Mouse (Mus musculus) v-Abl transformed pro-B cells (cell line): ENCODE data around the gene Rapgef2.

Source experiments
- in situ Hi-C, 2 experiments: fragments of 400-800 bp; cut with MboI; formaldehyde crosslinking; loops; one replicate each; pipeline ENCODE4 v1.15.1; 2025; ENCODE audit not compliant: unreplicated experiment in 2 of 2

The Rapgef2 gene

DNA sequence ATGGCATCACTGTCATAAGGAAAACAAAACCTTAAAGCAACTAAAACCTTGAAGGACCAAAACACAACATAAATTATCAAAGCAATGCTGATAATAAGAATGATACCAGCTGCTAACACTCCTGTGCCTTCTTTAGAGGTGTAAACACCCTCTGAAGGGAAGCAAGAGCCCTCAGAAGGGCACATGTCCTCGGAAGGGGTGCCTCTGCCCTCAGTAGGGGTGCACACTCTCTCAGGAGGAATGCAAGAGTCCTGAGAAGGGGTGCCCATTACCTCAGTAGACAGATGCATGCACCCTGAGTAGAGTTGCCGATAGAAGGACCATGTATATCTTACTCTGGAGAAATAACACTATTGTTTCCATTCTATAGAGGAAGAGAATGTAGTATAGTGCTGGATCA lies 79.1 kb downstream of the Rapgef2 start:
- in situ Hi-C loops = no loop called here

DNA sequence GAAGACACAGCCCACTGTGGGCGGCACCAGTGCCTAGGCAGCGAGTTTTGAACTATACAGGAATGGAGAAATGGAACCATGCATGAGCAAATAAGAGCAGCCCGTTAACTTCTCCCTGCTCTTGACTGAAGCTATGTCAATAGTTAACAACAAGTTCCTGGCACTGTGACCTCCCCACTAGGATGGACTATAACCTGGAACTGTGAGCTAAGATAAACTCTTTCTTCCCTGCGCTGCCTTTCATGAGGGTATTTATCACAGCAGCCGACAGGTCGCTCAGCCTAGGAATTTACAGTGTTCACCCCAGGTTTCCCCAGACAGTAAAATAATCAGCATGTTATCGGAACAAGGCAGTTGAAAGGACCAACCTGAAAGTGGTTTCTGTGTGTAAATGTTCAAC lies 79.8 kb downstream of the Rapgef2 start:
- in situ Hi-C loops = no loop called here

DNA sequence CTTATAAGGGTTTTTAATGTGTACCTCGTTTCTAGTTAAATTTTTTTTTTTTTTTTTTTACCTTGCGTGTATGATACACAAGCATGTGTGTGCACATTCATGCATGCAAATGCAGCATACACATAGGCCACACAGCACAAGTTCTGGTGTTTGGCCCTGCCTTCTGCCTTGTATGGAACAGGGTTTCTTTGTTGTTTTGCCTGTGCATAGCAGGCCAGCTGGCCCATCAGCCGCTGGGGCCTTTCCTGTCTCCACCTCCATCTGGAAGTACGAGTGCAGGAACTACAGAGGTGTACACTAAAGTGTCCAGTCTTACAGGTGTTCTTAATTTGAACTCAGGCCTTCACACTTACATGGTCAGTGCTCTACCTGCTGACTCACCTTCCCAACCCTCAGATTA lies 80.3 kb downstream of the Rapgef2 start:
- in situ Hi-C loops = no loop called here

DNA sequence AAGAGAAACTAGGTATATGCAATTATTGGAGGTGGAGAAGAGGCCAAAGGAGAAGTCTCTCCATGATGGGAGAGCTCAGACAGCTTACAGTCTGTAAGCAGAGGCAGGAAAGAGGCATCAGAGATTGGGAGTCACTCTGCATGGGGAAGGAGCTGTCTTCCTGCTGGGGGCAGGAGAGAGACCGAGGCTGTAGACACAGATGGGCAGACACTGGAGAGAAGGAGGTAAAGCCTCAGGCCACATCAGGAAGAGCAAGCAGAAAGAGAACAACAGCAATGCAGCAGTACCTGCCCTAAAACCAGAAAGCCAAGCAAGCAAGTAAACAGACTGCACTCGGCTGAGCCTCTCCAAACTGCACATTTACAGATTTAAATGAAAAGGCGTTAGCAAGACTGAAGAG lies 81.2 kb downstream of the Rapgef2 start:
- in situ Hi-C loops = no loop called here

DNA sequence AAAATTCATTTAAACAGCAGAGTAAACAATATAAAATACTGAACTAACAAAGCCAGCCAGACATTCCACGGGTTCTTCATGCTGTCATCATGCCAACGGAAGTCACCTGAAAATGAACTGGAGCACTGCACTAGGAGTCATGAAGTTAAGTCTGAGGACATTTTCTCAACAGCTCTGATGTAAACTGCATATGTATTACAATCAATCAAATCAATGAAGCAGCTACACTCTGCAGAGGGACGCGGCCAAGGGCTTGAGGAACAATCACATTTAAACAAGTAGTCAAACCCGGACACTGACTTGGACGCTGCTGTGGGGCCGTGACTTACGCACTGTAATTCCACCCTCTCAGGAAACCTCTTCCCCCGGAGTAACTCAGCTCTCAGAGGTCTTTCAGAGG lies 82.1 kb downstream of the Rapgef2 start:
- in situ Hi-C loops = loop anchor here (5.0 kb wide), 1 partner anchor 608 kb away; no protein-coding TSS in a partner anchor

DNA sequence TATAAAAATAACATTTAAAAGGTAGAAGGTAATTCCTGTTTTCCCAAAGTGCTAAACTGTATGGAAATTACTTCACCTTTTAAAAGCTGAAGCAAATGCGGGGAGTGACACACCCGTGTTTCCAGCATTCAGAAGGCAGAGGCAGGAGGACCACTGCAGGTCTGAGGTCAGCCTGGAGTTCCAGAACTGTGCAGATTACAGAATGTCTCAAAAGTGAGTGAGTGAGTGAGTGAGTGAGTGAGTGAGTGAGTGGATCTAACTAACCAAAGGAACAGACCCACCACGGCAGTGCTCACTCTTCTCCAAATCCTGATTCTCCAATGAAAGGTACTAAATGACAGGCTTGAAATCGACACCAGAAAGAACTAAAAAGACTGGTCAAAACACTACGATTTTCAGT lies 82.5 kb downstream of the Rapgef2 start:
- in situ Hi-C loops = loop anchor here (5.0 kb wide), 1 partner anchor 608 kb away; no protein-coding TSS in a partner anchor

DNA sequence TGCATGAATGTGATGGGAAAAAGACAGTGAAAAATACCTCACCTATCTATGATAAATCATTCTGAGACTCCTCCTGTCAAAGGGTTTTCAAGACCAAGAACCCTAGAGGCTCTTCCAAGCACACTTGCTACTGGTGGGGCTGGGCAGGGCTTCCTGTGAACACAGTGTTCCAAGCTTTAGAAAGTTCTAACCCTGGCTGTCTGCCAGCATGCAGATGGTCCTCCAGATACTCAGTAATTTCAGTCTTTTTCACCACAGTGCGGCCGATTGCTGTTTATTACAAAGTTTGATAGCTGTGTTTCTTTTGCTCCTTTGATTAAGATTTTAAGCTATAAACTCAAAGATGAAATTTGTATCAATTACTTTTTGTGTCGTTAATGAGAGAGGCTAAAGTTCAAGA lies 83.1 kb downstream of the Rapgef2 start:
- in situ Hi-C loops = loop anchor here (5.0 kb wide), 1 partner anchor 609 kb away; no protein-coding TSS in a partner anchor

DNA sequence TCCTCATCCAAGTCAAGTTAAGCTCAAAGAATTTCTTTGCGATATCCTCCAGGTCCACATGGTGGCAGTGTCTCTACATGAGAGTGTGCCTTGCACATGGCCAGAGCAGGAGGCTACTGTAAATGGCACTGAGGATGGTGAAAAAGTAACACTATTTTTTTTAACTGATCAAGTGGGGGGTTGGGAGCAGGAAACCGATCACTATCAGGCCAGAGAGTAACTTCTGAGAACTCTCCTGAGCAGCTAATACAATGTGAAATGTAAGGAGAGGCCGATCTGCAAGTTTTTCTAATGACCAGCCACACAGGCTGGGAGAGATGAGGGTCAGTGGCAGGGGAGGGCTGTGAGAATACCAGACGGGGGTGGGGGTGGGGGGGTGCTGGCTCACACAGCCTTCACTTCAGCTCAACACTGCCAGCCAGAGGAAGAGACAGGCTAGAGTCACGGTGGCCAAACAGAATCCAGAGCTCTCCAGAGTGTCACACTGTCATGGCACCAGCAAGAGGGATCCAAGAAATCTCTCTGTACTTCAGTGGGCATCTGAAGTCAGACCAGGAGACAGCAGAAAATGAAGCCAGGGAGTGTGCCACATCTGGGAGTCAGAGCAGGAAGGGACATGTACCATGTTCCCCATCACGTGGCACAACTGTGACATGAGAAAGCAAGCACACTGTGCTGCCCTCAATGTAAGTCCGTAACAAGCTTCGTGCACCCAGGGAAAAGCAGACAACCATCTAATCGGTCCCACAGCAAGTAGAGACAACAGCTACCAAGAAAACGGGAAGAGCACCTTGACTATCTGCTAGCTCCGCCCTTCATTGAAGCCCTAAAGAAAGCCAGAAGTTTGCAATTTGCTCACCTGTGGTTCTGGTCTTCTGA lies 83.8 kb downstream of the Rapgef2 start:
- in situ Hi-C loops = loop anchor here (5.0 kb wide), 1 partner anchor 610 kb away; no protein-coding TSS in a partner anchor

DNA sequence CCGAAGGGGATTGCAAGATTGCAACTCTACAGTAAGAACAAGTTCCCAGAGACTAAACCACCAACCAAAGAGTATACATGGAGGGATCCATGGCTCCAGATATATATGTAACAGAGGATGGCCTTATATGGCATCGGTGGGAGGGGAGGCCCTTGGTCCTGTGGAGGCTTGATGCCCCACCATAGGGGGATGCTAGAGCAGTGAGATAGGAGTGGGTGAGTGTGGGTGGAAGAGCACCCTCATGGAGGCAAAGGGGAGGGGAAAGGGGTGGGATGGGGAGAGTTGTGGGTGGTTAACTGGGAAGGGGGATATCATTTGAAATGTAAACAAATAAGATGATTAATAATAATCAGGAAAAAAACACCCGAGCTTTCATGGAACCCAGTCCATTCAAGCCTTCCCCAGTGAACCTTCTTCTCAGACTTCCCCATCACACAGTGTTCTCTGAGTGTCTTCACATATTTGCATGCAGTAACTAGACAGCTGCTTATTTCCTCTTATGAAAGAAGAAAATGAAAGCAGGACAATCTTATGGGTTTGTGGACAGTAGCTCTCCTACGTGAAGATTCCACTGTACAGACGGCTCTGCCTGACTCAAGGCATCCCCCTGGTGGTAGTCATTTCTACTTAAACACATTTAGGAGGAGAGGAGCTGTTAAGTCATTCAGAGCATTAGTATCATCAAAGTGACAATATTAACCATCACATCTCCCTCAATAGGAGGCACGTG lies 89.4 kb downstream of the Rapgef2 start:
- in situ Hi-C loops = loop anchor here (5.0 kb wide), 2 partner anchors 85 to 240 kb away; no protein-coding TSS in a partner anchor

DNA sequence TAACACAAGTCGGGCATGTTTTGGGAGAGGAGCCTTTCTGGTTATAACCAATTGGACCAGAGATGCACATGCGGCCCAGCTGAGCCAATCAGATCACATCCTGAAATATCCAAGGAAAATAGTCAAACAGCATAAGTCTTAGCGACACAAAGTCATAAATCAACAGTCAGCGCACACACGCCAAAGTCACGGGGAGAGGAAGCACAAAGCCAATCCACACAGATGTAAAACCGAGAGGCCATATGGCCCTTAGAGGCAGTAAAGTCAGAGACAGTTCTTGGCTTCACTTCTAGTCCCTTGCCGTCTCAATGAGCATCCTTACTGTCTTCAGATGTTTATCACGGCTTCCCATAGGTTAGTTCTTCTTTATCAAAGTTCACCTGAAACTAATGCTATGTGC lies 91.0 kb downstream of the Rapgef2 start:
- in situ Hi-C loops = loop anchor here (5.0 kb wide), 2 partner anchors 83 to 238 kb away; no protein-coding TSS in a partner anchor

DNA sequence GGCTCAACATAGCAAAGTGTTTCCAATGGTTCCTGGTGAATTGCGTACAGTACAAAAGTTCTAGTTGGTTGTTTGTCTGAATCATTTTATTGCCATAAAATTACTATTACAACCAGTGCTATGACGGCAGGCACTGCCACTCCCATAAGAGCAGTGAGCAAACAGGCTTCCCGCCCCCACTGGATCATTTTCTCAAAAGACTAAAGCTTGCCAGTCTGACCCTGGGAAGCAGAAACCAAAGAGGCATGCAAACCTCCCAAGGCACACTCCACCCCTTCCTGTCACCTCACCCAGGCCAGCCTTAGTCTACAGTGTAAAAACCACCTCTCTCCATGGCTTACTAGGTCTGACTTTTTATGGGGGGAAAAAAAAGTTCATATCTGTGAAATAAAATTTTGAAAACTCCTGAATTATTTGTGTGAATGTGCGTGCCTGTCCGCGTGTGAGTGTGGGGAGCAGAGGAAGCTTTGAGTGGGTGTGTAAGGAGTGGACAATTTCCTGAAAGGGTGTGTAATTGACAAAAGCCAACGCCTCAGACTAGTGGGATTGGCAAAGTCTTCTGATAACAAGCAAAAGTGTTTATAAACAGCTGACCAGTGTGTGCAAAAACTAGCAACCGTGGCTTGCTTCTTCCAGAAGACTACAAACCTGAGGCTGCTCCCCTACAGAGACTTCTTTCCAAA lies 92.1 kb downstream of the Rapgef2 start:
- in situ Hi-C loops = no loop called here

DNA sequence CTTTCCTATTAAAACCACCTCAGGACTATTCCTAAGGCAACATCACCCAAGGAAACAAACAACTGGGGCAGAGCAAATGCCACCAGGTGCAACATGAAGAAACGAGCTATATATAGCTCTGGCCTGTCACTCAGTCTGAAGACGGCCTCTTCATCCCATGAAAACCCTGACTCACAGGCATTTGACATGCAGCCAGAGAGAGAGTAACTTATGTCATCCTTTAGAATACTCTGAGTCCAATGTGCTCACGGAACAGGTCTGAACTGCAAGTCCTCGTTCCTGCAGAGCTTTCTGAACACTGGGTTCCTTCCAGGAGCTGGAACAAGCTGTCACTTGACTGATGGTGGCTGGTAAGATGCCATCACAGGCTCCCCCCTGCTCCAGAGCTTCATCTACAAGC lies 93.3 kb downstream of the Rapgef2 start:
- in situ Hi-C loops = no loop called here

DNA sequence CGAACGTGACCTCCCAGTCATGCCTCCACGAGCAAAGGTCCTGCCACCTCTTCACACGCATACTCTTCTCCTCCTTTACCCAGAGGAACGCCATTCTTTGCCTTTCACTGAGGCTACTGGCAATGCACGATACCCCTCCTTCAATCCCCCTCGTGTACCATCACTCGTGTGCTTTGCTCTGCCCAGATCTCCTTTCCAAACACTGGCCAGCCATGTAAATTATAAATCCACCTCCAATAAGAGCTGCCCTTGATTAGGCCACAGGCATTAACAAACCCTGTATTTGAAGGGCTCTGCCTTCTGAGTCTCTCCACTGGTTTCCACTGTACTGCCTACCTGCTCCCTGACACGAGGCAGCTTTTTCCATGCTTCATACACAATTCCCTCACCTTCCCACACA lies 94.3 kb downstream of the Rapgef2 start:
- in situ Hi-C loops = no loop called here

DNA sequence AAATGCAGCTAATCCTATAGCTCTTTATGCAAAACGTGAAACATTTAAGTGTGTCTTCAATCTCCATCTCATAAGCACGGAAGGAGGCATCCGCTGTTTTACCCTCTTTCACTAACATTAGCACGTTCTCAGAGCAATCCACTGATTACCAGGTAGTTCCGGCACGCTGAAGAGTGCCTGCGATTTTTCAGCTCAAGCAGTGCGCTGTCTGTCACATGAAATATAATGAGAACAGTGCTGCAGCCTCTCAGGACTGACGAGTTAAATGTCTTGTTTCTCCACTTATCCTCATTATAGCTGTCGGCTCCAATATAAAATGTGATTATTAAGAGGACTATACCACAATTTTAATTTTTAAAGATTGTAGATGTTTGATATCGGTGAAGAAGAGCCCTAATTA lies 94.8 kb downstream of the Rapgef2 start:
- in situ Hi-C loops = no loop called here

DNA sequence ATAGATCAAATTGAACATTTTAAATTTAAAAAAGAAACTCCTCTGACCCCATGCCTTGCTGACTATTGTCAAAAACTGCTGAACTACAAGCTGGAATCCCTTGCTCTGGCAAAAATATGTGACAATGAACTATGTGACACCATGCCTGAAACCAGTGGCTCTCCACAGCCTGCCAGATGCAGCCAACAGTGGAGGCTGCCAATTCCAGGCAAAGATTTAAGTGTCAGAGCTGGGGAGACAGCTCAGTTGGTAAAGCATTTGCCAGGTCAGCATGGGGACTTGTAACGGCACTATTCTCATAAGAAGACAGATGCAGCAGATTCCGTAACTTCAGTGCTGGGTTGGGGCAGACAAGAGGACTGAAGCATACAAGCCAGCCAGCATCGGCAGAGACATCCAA lies 95.9 kb downstream of the Rapgef2 start:
- in situ Hi-C loops = no loop called here

DNA sequence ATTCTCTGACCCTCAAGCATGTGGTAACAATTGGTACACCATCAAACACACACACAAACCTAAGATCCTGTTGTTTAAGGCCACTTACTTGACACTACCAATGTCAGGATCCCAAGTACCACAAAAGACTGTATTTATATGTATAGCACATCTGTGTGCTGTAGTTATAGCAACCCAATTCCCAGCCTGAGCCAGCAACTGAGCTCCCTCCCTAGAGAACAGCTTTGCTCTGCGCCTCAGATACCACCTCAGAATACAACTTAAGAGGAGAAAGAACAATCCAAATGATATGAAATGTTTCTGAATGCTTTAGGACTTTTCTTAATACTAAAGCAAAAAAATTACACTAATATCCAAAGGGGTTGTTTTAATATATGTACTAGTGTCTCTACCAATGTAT lies 98.4 kb downstream of the Rapgef2 start:
- in situ Hi-C loops = no loop called here

DNA sequence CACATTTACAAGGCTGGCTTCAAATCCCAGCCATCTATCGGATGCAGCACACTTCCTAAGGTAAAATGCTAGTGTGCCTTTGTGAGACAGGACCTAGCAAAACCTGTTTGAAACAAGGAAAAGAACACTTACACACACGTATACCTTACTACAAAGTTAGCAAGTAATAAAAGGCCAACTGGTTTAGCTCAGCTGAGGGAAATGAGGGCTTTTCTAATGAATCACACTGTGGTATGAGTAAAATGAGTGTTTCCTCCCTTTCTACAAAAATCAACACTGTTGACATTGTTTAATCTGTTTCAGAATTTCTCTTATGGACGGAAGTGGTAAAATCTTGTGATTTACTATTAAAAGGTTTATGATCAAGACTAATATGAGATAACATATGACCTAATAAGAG lies 104.0 kb downstream of the Rapgef2 start:
- in situ Hi-C loops = no loop called here

DNA sequence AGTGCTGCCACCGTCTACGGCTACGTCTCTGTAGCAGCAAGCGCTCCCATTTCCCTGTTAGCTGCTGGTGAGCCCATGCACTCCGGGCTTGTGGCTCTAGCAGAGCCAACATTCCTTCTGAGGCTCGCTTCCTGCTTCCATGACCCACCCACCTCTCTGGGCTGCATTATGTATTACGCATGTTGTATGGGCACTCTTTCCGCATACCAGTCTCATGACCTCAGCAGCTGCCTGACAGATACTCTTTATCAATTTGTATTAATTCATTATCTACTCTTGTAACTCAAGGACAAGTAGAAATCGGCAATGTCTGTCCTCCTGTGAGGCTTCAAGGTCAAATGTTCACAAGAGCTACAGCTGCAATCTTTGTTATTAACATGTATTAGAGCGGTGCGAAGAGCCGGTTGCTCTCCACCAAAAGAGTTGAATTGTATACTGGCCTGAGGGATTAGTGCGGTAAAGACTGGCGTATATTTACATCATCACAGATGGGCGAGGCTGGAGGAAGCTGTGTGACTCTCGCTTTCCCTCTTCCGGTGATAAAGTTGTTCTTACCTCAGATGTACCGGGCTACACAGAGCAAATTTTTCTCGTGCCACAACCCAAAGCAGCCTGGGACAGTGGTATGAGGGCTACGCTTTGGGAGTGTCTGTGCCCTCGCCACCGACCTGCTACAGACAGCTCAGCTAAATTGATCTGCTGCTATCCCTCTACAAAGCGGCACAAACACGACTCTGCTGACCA lies 104.9 kb downstream of the Rapgef2 start:
- in situ Hi-C loops = no loop called here

DNA sequence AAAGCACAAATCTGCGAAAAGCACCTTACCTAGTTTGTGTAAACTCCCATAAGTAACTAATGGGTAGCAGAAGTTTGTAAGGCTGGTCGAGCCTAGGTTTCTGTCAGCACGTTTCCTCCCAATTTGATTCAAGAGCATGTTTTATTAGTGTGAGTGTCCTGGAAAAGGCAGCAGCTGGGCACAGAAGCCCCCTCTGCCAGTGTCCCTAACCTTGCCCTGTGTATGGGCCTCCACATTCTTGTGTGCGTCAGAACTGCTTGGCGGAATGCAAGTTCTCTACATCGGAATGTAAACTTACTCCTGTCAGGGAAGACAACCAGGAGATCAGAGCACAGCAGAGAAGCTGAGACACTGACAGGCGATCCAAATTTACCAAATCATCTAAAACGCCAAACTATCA lies 106.2 kb downstream of the Rapgef2 start:
- in situ Hi-C loops = no loop called here

DNA sequence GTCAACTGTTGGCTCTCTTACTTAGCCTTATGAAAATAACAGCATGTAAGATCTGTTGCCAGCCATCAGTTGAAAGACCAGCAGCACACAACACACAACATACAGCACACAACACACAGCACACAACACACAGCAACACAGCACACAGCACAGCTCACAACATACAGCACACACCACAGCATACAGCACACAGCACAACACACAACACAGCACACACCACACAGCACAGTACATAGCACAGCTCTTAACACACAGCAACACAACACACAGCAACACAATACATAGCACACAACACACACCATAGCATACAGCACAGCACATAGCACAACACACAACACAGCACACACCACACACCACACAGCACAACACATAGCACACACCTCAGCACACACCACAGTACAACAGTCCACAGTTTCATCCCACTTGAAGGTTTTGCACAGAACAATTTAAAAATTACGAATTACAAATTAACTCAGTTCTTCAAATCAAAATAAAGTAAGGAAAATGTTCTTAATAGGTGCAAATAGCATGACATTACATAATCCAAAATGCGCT lies 106.7 kb downstream of the Rapgef2 start:
- in situ Hi-C loops = no loop called here
